Mouse (Mus musculus): ENCODE results near the gene Asphd2.

Asphd2 gene

DNA sequence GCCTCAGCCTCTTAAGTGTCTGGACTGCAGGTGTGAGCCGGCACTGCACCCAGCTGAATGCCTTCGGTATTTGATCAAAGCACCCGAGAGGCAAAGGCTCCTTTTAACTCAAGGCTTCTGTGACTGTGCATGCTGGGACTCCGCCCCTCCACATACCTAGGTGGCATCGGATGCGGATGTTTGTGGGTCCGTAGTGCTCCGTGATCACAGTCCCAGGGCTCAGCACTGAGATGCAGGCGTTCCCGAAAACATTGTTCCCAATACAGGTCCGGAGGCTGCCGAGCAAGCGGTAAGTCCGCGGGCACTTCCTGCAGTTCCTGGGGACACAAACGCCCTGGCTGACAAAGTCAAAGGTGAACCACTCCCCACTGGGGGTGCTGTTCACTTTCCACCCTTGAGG, 3.7 kb downstream of the Asphd2 start:
- DNase-seq (ENCODE audit: low spot score): no peak

GRCm38 (mm10) chr5:112389352-112389751, 5.3 kb downstream of the Asphd2 start:
- no peak for DNase-seq (ENCODE audit: low spot score)

- no peak for DNase-seq (ENCODE audit: low spot score)
These were observed 8.7 kb downstream of the Asphd2 start for GRCm38 (mm10) chr5:112385973-112386372.

- DNase-seq (ENCODE audit: low spot score): peak; percentile 34
These were observed 9.7 kb downstream of the Asphd2 start for GRCm38 (mm10) chr5:112384805-112385472.

DNA sequence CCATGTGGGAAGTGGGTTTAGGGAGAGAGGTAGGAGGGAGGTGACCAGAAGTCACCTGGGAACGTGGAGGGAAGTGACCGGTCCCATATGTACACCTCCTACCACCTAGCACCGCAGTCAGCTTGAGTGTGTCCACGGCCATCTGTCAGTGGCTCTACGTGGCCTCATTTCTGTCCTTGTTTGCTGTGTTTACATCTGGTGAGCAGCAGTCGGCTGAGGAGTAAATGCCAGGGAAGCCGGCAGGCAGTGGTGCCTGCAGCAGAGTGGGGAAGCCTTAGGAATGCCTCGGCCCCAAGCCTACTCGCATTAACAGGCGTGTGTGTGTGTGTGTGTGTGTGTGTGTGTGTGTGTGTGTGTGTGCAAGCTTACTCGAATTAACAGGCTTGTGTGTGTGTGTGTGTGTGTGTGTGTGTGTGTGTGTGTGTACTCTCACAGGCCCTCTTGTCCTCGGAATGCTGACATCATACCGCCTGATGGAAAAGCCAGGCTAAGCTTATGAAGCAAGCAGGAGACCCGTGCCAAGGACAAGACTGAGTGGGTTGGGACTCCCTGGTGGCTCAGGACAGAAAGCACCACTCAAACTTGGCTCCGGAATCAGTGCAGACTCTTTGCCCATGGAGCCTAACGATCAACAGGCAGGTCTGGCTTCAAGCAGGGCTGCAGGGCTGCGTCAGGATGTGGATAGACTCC, 11.9 kb downstream of the Asphd2 start:
- DNase-seq (ENCODE audit: low spot score): no peak

DNA sequence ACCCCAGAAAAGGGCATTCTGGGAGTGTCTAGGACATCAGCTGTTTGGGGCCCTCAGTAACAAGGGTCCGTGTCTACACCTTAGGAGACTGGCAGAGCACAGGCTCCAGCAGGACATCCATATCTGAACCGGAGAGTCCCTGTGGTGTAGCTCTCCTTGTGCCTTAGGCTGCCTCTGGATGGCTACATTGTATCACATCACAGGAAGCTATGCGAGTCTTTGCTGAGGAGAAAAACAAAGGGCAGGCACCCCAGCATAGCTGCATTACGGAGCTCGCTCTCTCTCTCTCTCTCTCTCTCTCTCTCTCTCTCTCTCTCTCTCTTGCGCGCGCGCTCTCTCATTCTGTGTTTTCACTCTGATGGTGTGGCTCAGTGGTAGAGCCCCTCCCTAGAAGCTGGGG, 12.6 kb downstream of the Asphd2 start:
- DNase-seq (ENCODE audit: low spot score): no peak

- no peak for DNase-seq (ENCODE audit: low spot score)
These were observed 13.5 kb downstream of the Asphd2 start for GRCm38 (mm10) chr5:112381154-112381553.

GRCm38 (mm10) chr5:112378716-112379115, 15.9 kb downstream of the Asphd2 start:
- no peak for DNase-seq (ENCODE audit: low spot score)

- DNase-seq (ENCODE audit: low spot score): no peak
These were observed 17.3 kb downstream of the Asphd2 start for GRCm38 (mm10) chr5:112377380-112377779.

DNA sequence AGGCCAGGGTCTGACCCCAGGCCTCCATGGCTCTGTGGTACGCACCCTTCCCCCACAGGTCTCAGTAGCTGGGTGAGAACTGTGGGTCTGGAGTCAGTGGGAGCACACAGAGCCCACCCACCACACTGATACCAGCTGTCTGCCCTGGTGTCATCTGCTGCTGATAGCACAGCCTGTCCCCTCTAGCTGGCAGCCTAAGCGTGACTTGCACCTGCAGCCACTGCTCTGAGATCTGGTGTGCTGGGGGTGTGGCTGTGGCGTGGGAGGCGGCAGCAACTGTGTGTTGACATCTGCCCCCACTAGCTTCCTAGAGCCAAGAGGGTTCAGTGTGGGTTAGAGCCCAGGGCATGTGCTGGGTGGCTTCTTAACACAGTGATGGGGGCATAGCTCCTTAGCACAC, 18.6 kb downstream of the Asphd2 start:
- no peak for DNase-seq (ENCODE audit: low spot score)

DNA sequence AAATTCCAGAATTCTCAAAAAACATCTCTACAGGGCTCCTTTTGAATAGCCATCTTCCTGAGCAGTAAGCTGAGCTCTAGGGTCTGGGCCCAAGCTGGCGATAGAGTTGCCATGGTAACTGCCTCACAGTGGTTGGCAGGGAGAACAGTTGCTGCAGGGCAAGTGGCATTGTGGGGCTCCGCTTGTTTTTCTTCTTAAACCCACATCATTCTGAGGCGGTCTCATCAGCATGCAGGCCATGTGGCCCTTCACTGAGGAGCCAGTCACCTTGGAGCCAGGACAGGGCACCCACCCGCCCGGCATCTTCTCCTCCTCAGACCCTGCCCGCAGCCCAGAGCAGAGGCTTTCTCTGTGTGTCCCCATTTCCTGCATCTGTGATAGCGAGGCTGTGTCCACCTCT, 22.7 kb downstream of the Asphd2 start:
- no peak for DNase-seq (ENCODE audit: low spot score)

DNA sequence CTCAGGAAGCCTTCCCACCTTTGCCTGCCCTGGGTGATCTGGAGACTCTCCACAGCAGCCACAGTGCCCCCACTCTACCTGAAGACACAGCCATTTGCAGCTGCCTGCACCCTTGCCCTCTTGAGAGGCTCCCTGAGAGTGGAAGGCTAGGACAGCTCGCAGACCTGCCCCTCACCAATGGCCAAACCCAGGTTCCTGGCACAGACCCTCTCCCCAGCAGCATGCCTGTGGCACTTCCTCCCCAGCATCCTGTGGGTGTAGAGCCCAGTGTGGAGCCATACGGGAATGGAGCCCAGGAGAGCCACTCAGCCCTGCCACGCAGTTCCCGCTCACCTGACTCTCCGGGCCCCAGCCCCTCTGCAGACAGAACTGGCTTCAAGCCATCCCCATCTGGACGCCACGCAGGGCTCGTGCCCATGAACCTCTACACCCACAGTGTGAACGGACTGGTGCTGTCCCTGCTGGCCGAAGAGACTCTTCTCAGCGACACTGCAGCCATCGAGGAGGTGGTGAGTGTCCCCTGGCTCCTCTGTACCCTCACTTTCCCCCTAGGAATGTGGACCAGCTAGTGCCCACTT, 24.3 kb downstream of the Asphd2 start:
- DNase-seq (ENCODE audit: low spot score): no peak

- DNase-seq (ENCODE audit: low spot score): no peak
These were observed 25.3 kb downstream of the Asphd2 start for GRCm38 (mm10) chr5:112369326-112369725.

DNA sequence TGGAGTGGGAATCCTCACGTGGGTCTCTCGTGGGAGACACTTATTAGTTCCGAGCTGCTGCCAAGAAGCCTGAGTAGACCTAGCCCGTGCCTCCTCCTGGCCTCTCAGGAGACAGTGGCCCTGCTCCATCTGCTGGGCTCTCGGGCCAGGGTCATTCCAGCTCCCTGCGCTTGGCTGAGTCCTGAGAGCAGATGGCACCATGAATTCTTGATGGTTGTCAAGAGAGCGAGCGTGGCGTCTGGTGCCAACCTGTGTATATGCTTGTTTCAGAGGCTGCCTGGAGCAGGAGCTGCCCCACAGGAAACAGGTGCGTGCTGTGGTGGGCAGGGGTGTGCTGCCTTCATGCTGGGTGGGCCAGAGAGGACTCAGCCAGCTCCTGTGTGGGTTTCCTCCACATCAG, 26.0 kb downstream of the Asphd2 start:
- no peak for DNase-seq (ENCODE audit: low spot score)

- DNase-seq (ENCODE audit: low spot score): no peak
These were observed 26.7 kb downstream of the Asphd2 start for GRCm38 (mm10) chr5:112367929-112368328.

- DNase-seq (ENCODE audit: low spot score): no peak
These were observed 27.3 kb downstream of the Asphd2 start for GRCm38 (mm10) chr5:112367338-112367737.

- DNase-seq (ENCODE audit: low spot score): no peak
These were observed 27.8 kb downstream of the Asphd2 start for GRCm38 (mm10) chr5:112366879-112367278.

DNA sequence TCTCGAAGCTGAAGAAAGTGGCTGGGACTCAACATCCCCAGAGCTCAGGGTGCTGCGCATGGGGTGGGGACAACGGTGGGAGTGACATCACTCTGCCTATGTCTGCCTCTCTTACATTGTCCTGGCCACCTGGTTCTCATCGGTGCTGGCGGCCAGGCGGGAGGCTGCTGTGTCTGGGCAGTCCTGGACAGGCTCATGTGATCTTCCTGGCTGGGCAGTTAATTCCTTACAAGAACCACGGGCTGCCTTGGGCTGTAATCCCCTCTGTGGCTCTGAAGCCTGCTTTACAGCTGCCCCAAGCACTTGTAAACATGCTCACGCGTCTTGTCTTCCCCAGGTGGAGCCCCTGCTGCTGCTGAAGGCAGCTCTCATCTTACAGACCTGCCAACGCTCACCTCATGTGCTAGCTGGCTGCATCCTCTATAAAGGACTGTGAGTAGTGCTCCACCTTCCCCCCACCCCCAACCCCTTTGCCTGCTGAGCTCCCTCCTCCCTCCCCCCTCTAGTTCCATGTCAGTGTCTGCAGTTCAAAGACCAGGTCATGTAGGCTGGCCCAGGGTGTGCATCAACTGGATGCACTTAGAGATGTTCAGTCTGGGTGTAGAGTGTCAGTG, 30.4 kb downstream of the Asphd2 start:
- DNase-seq (ENCODE audit: low spot score): no peak

- no peak for DNase-seq (ENCODE audit: low spot score)
These were observed 34.6 kb downstream of the Asphd2 start for GRCm38 (mm10) chr5:112360077-112360476.

DNA sequence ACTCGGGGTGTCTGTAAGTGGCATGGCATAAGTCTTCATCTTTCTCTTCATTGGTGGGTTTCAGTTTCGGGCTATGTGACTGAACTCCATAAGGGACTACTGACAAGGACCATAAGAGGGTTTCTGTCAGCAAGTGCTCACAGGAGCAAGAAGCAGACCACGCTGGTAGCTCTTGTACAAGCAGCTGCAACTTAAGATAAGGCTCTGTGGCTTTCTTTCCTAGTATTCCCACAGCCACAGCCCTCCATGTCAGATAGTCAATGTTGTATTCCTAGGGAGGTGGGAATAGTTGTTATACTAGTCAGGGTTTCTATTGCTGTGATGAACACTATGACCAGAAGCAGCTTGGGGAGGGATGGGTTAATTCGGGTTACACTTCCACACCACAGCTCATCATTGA, 35.1 kb downstream of the Asphd2 start:
- DNase-seq (ENCODE audit: low spot score): no peak

- DNase-seq (ENCODE audit: low spot score): no peak
These were observed 38.3 kb downstream of the Asphd2 start for GRCm38 (mm10) chr5:112356322-112356721.

GRCm38 (mm10) chr5:112355910-112356309, 38.8 kb downstream of the Asphd2 start, which contains the start of gene Gm6583:
Gm6583 (minus strand) TSS chr5:112356033.
- no peak for DNase-seq (ENCODE audit: low spot score)

DNA sequence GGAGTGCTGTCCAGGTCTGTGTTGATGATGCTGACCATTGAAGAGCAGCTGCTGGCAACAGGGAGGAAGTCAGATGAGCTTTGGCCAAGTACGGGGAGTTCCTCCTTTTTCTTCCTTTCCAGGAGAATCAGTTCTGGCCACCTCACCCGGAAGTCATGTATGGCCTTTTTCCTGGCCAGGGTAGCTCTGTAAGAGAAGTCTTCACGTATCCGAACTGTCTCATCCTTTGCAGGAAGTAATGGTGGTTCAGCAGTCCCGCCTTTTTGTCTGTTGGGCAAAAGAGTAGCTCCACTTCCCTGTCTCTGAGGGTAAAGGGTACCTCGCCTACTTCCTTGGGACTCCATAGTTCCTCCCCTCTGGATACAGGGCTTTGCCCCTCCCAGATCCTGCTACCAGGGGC, 39.2 kb downstream of the Asphd2 start:
- DNase-seq (ENCODE audit: low spot score): no peak
